Mouse (Mus musculus) B cell, adult (primary cell): Measurements from ENCODE around the gene Lmna. TPM values are rescaled to one million over a fixed set of nuclear protein-coding genes. Genes with fewer than 3 reads are reported as not detected.

Experiments used
- total RNA-seq: library from RNA; stranded (reverse); gene quantifications from 4 replicates; pipeline ENCODE4 v1.2.4, GENCODE M21; 2023; ENCODE audit not compliant: inconsistent age

The Lmna gene
- total RNA-seq, result 18.4 to 22.9 TPM (median 21.7 TPM) in 4 replicates

DNA sequence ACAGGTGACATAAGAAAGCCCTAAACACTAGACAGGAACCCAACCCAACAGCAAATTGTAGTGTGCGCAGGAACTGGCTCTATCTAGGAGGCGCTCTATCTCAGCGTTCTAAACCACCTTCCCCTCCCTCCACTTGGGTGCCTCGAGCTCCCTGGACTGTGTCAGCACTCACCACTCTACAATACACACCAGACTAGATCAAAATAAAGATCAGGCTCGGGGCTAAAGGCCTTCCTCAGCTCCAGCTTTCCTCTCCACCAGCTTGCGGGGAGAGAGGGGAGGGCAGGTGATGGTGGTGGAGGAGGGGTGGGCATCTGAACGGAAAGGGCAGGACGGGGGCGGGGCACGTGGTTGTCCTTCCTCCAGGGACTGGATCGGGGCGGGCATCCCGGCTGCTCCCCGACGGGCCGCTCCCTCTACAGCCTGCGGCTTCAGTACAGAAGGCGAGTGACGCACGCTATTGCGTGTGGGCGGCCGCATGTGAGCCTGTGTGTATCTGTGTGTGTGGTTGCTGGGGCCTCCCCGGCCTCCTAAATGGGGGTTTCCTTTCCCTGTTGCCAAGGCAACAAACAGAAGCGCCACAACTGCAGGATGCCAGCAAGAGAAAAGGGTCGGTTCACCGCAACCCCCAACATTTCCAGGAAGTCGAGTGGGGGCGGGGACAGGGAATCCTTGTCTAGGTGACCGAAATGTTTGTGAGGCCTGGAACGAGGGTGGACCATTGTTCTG lies at the start of gene Lmna:
TSS of gene Lmna (minus strand) at position 265 of the 729 bp plus-strand sequence.

GRCm38 (mm10) chr3:88553525-88553879 lies 43.7 kb upstream of the Lmna start, which contains the start of gene Ubqln4:
Gene Ubqln4, plus strand, starts transcription at chr3:88553758.

DNA sequence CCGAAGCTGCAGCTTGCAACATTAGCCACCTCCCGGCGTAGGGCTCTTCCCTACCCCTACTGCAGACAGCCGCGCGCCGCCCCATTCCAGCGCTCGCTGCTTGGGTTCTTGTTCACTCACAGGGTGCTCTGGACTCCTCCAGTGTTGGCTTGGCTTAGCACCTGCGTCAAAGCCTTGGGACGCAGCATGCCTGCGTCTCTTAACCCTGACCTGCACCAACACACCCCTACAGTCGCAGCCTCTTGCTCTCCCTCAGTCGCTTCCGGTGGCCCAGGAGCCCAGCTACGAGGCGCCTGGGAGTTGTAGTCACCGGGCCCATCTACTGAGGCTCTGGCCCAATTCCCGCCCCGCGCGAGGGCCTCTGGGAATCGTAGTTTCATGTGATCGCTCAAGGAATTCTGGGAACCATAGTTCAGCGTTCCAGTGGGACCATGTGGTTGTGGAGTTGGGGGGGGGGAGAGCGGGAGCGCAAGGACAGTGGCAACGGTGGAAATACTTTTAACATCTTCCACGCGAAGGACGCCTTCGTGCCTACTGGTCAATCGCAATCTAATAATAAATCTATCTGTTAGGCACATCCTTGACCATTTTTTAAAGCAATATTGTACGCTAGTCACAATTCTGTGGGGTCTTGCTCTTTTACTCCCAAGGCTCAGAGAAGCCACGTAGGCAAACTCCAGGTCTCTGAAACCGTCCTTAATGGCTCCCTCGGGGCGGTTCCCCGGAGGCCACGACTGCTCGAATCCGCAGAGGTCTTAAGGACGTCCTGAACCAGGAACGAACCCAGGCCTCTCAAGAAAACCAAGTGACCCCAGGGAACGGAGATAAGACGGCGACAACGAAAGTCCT lies 43.1 kb upstream of the Lmna start, which contains the start of gene Lamtor2:
TSS of gene Lamtor2 (minus strand) at position 399 of the 849 bp plus-strand sequence.

GRCm38 (mm10) chr3:88548180-88548917 lies 38.6 kb upstream of the Lmna start, which contains the start of gene Rab25:
Gene Rab25, minus strand, starts transcription at chr3:88548300.

GRCm38 (mm10) chr3:88532299-88532674 lies 22.5 kb upstream of the Lmna start, which contains the start of gene Mex3a:
Gene Mex3a, plus strand, starts transcription at chr3:88532395.

DNA sequence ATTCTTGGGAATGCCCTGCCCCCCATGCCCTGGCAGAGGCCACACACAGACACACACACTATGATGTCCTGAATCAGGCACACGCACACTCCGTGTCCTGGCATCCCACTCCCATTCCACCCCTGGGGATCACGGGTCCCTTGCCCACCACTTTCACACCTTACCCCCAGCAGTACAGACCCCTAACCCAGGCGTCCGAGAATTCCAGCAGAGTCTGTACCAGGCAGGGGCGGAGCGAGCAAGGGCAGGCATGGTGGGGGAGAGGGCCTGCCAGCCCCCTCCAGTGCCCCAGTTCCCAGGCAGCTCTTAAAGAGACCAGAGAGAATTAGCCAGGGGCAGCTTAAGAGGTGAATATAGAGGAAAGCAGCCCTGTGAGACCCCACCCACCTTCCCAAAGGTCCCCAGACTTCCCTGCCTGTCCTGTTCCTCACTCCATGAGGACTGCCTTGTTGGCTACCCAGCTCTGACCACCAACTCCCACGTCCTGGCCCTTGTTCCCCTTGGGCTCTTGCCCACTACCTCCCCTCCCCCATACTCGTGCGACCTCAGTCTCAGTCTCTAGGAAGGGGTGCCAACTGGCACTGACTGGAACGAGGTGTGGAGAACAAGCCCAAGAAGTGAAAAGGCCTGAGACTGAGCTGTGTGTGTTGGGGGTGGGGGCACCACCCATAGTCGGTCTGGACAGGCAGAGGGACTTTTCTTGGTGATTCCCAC lies 48.6 kb downstream of the Lmna start, which contains the start of gene Sema4a:
TSS of gene Sema4a (minus strand) at position 200 of the 714 bp plus-strand sequence.

Other genes with a start within 250 kb of the Lmna start
- gene Gm38392, start 222.7 kb downstream of the Lmna start, total RNA-seq, result not detected in 4 replicates
- gene Tsacc, start 213.0 kb downstream of the Lmna start, total RNA-seq, result 4.6 to 7.6 TPM (median 6.0 TPM) in 4 replicates
- gene Cct3, start 212.8 kb downstream of the Lmna start, total RNA-seq, result 150 to 201 TPM (median 177 TPM) in 4 replicates
- 123 to 146 TPM (median 145 TPM) in 4 replicates for gene Glmp, start 184.9 kb downstream of the Lmna start, total RNA-seq
- 0.66 to 1.9 TPM (median 1.2 TPM) in 4 replicates for gene Tmem79, start 173.8 kb downstream of the Lmna start, total RNA-seq
- 104 to 116 TPM (median 111 TPM) in 4 replicates for gene Smg5, start 173.7 kb downstream of the Lmna start, total RNA-seq
- gene Paqr6, start 145.4 kb downstream of the Lmna start, total RNA-seq, result 1.6 to 3.6 TPM (median 1.6 TPM) in 3 of 4 replicates, not detected in the other
- not detected in 4 replicates for gene Bglap3, start 137.2 kb downstream of the Lmna start, total RNA-seq
- not detected in 4 replicates for gene Bglap2, start 131.3 kb downstream of the Lmna start, total RNA-seq
- not detected in 4 replicates for gene Bglap, start 125.5 kb downstream of the Lmna start, total RNA-seq
- gene Pmf1, start 99.6 kb downstream of the Lmna start, total RNA-seq, result 56.7 to 66.9 TPM (median 64.0 TPM) in 4 replicates
- 18.6 to 22.0 TPM (median 19.8 TPM) in 4 replicates for gene Slc25a44, start 84.8 kb downstream of the Lmna start, total RNA-seq
- 0.63 to 2.2 TPM (median 1.6 TPM) in 4 replicates for gene Sema4a, start 48.8 kb downstream of the Lmna start, total RNA-seq
- 1.1 to 1.6 TPM (median 1.4 TPM) in 4 replicates for gene Mex3a, start 22.4 kb upstream of the Lmna start, total RNA-seq
- gene Rab25, start 38.3 kb upstream of the Lmna start, total RNA-seq, result 0.70 to 1.9 TPM (median 0.86 TPM) in 4 replicates
- 99.1 to 111 TPM (median 105 TPM) in 4 replicates for gene Lamtor2, start 43.1 kb upstream of the Lmna start, total RNA-seq
- 42.9 to 49.4 TPM (median 47.2 TPM) in 4 replicates for gene Ubqln4, start 43.8 kb upstream of the Lmna start, total RNA-seq
- 60.6 to 67.5 TPM (median 65.5 TPM) in 4 replicates for gene Ssr2, start 65.9 kb upstream of the Lmna start, total RNA-seq
- 231 to 252 TPM (median 239 TPM) in 4 replicates for gene Arhgef2, start 96.0 kb upstream of the Lmna start, total RNA-seq
- gene Rxfp4, start 143.2 kb upstream of the Lmna start, total RNA-seq, result not detected in 4 replicates
- gene Khdc4, start 175.8 kb upstream of the Lmna start, total RNA-seq, result 105 to 118 TPM (median 110 TPM) in 4 replicates
- gene Rit1, start 206.9 kb upstream of the Lmna start, total RNA-seq, result 28.5 to 37.3 TPM (median 33.7 TPM) in 4 replicates